Mouse (Mus musculus) forelimb bud, embryonic 11.5 days (tissue): ENCODE data around the gene Mysm1.
A peak's percentile ranks its signal among the peaks of the same experiment; 100 is the strongest.

Experiments
- DNase-seq: peaks from one replicate; pipeline ENCODE4 v3.0.0-alpha.2; 2012; ENCODE audit warnings: low read depth, low spot score

Mysm1 gene

GRCm38 (mm10) chr4:94978590-94979499 lies at the start of gene Mysm1:
TSS of gene Mysm1 (minus strand) at chr4:94979100.
- DNase-seq, result peak; percentile 92

GRCm38 (mm10) chr4:95025847-95026600 lies 47.1 kb upstream of the Mysm1 start:
- DNase-seq, result no peak

GRCm38 (mm10) chr4:95023350-95023953 lies 44.6 kb upstream of the Mysm1 start:
- no peak for DNase-seq

- DNase-seq, result no peak
Observed at GRCm38 (mm10) chr4:95021649-95022637, 43.0 kb upstream of the Mysm1 start.

- no peak for DNase-seq
Observed at GRCm38 (mm10) chr4:95020201-95020600, 41.3 kb upstream of the Mysm1 start.

GRCm38 (mm10) chr4:95018221-95018620 lies 39.3 kb upstream of the Mysm1 start:
- no peak for DNase-seq

- no peak for DNase-seq
Observed at GRCm38 (mm10) chr4:95012706-95013105, 33.8 kb upstream of the Mysm1 start.

- no peak for DNase-seq
Observed at GRCm38 (mm10) chr4:95012256-95012655, 33.4 kb upstream of the Mysm1 start.

GRCm38 (mm10) chr4:95008175-95009057 lies 29.5 kb upstream of the Mysm1 start:
- peak; percentile 76 for DNase-seq

GRCm38 (mm10) chr4:95007759-95008158 lies 28.9 kb upstream of the Mysm1 start:
- DNase-seq, result no peak

GRCm38 (mm10) chr4:95005251-95005830 lies 26.4 kb upstream of the Mysm1 start:
- no peak for DNase-seq

GRCm38 (mm10) chr4:95001043-95001775 lies 22.3 kb upstream of the Mysm1 start:
- no peak for DNase-seq

GRCm38 (mm10) chr4:95000147-95000546 lies 21.2 kb upstream of the Mysm1 start:
- no peak for DNase-seq

GRCm38 (mm10) chr4:94999249-94999648 lies 20.3 kb upstream of the Mysm1 start:
- DNase-seq, result no peak

GRCm38 (mm10) chr4:94995862-94996261 lies 17.0 kb upstream of the Mysm1 start:
- no peak for DNase-seq

- no peak for DNase-seq
Observed at GRCm38 (mm10) chr4:94990204-94990603, 11.3 kb upstream of the Mysm1 start.

GRCm38 (mm10) chr4:94987725-94988124 lies 8.8 kb upstream of the Mysm1 start:
- no peak for DNase-seq

- no peak for DNase-seq
Observed at GRCm38 (mm10) chr4:94979500-94979915, 608 bp upstream of the Mysm1 start.

GRCm38 (mm10) chr4:94973321-94973720 lies 5.6 kb downstream of the Mysm1 start:
- DNase-seq, result no peak
